Mouse (Mus musculus) midbrain, embryonic 16.5 days (tissue): ENCODE measurements around the gene Gng12. TPM values are rescaled to one million over a fixed set of nuclear protein-coding genes. Genes with fewer than 3 reads are reported as not detected.

Source experiments
- ATAC-seq: fragments of 200-750 bp; cut with Nextera tagmentation; 2 replicates; pipeline ENCODE4 v1.8.0; 2017; ENCODE audit warnings: moderate TSS enrichment
- H3K27ac ChIP-seq: fragments of 300-500 bp; sonication (generic); 2 replicates; pipeline ENCODE4 v1.5.1; 2014; ENCODE audit warnings: mild to moderate bottlenecking, low read length, mixed read lengths
- H3K27me3 ChIP-seq: fragments of 300-500 bp; sonication (generic); 2 replicates; pipeline ENCODE4 v1.6.1; 2014; ENCODE audit warnings: low read depth, low read length, mixed read lengths; ENCODE audit not compliant: control insufficient read depth, insufficient read depth
- H3K36me3 ChIP-seq: fragments of 300-500 bp; sonication (generic); 2 replicates; pipeline ENCODE4 v1.6.1; 2014; ENCODE audit warnings: mild to moderate bottlenecking, low read length, moderate library complexity, mixed read lengths; ENCODE audit not compliant: control insufficient read depth, insufficient read depth
- H3K4me1 ChIP-seq: fragments of 300-500 bp; sonication (generic); 2 replicates; pipeline ENCODE4 v1.6.1; 2014; ENCODE audit warnings: mild to moderate bottlenecking, low read length, mixed read lengths; ENCODE audit not compliant: control insufficient read depth, insufficient read depth
- H3K4me2 ChIP-seq: fragments of 300-500 bp; sonication (generic); 2 replicates; pipeline ENCODE4 v1.6.1; 2014; ENCODE audit warnings: mild to moderate bottlenecking, low read length, mixed read lengths
- H3K4me3 ChIP-seq: fragments of 300-500 bp; sonication (generic); 2 replicates; pipeline ENCODE4 v1.5.1; 2014; ENCODE audit warnings: low read depth, mild to moderate bottlenecking, low read length, moderate library complexity, mixed read lengths
- H3K9ac ChIP-seq: fragments of 300-500 bp; sonication (generic); 2 replicates; pipeline ENCODE4 v1.6.1; 2014; ENCODE audit warnings: low read depth, low read length, mixed read lengths
- H3K9me3 ChIP-seq: fragments of 300-500 bp; sonication (generic); replicated peaks from 2 replicates; pipeline ENCODE4 v1.6.1; 2014; ENCODE audit warnings: mild to moderate bottlenecking, low read length, mixed read lengths; ENCODE audit not compliant: control insufficient read depth, poor library complexity, severe bottlenecking
- WGBS: fragments of 180-500 bp; shearing (Covaris S2); extraction: QIAGEN DNeasy Blood & Tissue Kit; methylation state at CpG from one replicate; pipeline ENCODE4 v1.1.7; 2014; 5-methylcytosine and 5-hydroxymethylcytosine counted together
- polyA plus RNA-seq: library from polyadenylated mRNA; unstranded; fragments of >200 nt; fragmentation: Nextera tagmentation; extraction: Ambion mirVana; gene quantifications from 2 replicates; pipeline ENCODE4 v1.2.1, GENCODE M21; 2015

The Gng12 gene
- polyA plus RNA-seq, 1 experiment from 2014 or later = 43.1 TPM

DNA sequence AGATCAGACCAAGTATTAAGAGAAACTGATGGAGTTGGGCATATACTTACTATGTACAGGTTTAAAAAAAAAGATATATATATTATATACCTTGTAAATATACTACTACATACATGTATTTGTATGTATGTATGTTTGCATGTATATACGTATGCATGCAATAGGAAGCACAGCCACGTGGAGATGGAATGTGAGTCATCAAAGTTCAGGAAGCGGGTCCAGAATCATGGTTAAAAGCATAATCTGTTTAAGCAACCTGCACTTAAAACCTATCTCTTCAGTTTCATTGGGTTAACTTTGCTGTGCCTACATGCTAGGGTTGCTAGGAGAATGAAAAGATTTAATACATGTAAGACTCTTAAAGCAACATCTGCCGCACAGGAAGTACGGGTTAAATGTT lies 2.2 kb upstream of the Gng12 start:
- H3K27ac ChIP-seq = no peak overlapping the region
- no peaks in the 10 kb centered on the region for H3K36me3 ChIP-seq
- no peak overlapping the region for H3K9ac ChIP-seq
- 91% methylated on average over 5 of the region's 5 CpGs for WGBS
- no peak overlapping the region for H3K4me2 ChIP-seq
- no peaks in the 10 kb centered on the region for H3K9me3 ChIP-seq
- ATAC-seq = no peak
- no peaks in the 10 kb centered on the region for H3K4me1 ChIP-seq
- H3K27me3 ChIP-seq = no peaks in the 10 kb centered on the region
- H3K4me3 ChIP-seq = no peak overlapping the region

DNA sequence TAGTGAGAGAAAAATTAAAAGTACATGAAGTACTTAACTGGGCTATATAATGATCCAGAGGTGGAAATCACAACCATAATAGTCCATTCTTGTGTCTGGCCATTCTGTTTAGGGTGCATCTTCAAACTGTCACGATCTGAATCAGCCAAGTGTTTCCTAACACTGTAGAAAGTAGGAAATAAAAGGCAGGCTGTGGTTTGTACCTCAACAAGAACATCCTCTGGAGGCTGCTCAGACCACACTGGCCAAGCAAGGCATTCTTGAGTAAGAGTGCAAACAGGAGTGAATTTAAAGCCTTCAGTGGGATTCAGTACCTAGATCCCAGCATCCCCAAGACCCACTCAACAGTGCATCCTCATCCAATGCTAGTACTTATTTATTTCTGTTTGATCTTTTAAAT lies 1.2 kb upstream of the Gng12 start:
- no peaks in the 10 kb centered on the region for H3K9me3 ChIP-seq
- no peaks in the 10 kb centered on the region for H3K4me1 ChIP-seq
- no peak for ATAC-seq
- no peak overlapping the region for H3K4me2 ChIP-seq
- H3K27ac ChIP-seq = no peak overlapping the region
- no peaks in the 10 kb centered on the region for H3K36me3 ChIP-seq
- no peak overlapping the region for H3K9ac ChIP-seq
- WGBS = 77% methylated on average over 1 of the region's 1 CpGs
- H3K27me3 ChIP-seq = no peaks in the 10 kb centered on the region
- no peak overlapping the region for H3K4me3 ChIP-seq

- H3K4me1 ChIP-seq = no peaks in the 10 kb centered on the region
- peak overlapping the region; percentile 87 for H3K4me3 ChIP-seq
- H3K27me3 ChIP-seq = no peaks in the 10 kb centered on the region
- H3K27ac ChIP-seq = peak overlapping the region; percentile 20; the same call in 1 of the 2 replicates
- peak; percentile 37 for ATAC-seq
- no peaks in the 10 kb centered on the region for H3K9me3 ChIP-seq
- H3K4me2 ChIP-seq = peak overlapping the region; percentile 92
- H3K9ac ChIP-seq = peak overlapping the region; percentile 76
- no peaks in the 10 kb centered on the region for H3K36me3 ChIP-seq
- 2% methylated on average over 25 of the region's 25 CpGs for WGBS
These were observed 886 bp downstream of the Gng12 start for GRCm38 (mm10) chr6:66896921-66897645.

- no peak for ATAC-seq
- 44% methylated on average over 4 of the region's 4 CpGs for WGBS
These were observed 1.8 kb downstream of the Gng12 start for GRCm38 (mm10) chr6:66897994-66898393.

GRCm38 (mm10) chr6:66901926-66902325 lies 5.7 kb downstream of the Gng12 start:
- Histone ChIP-seq H3K9ac (no peak overlapping the region), H3K4me2 (no peak overlapping the region), H3K36me3 (no peaks in the 10 kb centered on the region), H3K9me3 (no peaks in the 10 kb centered on the region), H3K27ac (no peak overlapping the region), H3K27me3 (no peaks in the 10 kb centered on the region), H3K4me1 (no peaks in the 10 kb centered on the region), H3K4me3 (no peak overlapping the region)
- 93% methylated on average over 5 of the region's 5 CpGs for WGBS
- ATAC-seq = no peak

More at GRCm38 (mm10) chr6:66897994-66898393, 1.8 kb downstream of the Gng12 start:
- Histone ChIP-seq H3K4me3 (no peak overlapping the region), H3K27ac (no peak overlapping the region), H3K4me1 (no peaks in the 10 kb centered on the region), H3K36me3 (no peaks in the 10 kb centered on the region), H3K9me3 (no peaks in the 10 kb centered on the region), H3K9ac (no peak overlapping the region), H3K4me2 (peak overlapping the region; percentile 92), H3K27me3 (no peaks in the 10 kb centered on the region)

DNA sequence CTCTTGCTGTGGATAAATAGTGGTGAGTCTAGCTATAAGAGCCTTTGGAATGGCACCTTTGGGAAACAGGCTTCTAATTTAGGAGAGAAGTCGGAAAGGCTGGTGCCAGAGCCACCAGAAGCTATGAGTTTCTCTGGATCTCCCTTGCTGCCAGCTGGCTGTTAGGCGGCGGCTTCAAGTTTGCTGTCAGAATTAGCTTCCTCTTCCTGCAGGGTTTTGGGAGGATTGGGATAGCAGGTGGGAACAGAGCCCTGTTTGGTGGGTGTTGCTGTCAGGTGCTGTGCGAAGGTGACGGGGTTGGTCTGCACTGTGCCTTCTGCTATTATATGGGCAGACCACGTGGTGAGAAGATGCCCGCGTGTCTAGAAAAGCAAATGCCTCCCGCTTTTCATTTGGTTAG lies 7.0 kb downstream of the Gng12 start:
- no peaks in the 10 kb centered on the region for H3K9me3 ChIP-seq
- H3K36me3 ChIP-seq = no peaks in the 10 kb centered on the region
- no peak for ATAC-seq
- H3K4me2 ChIP-seq = no peak overlapping the region
- H3K4me1 ChIP-seq = no peaks in the 10 kb centered on the region
- no peaks in the 10 kb centered on the region for H3K27me3 ChIP-seq
- no peak overlapping the region for H3K9ac ChIP-seq
- no peak overlapping the region for H3K4me3 ChIP-seq
- H3K27ac ChIP-seq = no peak overlapping the region
- 88% methylated on average over 9 of the region's 9 CpGs for WGBS

DNA sequence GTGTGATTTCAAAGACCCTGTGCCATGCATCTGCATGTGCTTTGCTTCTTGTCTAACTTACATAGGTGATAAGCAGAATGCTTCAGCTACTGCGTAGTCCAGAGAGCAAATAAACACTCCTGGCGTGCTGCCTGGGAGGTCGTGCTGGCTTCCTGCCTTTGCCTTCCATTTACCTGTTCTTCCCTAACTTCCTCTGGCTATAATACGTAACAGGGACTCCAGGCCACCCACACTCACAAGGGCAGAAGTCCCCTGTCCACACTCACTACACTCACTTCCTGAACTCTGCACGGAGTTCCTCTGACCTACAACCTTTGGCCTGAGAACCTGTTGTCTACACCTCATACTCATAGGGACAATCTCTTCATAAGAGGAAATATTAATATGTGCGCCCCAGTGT lies 7.5 kb downstream of the Gng12 start:
- H3K36me3 ChIP-seq = no peaks in the 10 kb centered on the region
- no peak overlapping the region for H3K27ac ChIP-seq
- no peaks in the 10 kb centered on the region for H3K27me3 ChIP-seq
- no peaks in the 10 kb centered on the region for H3K9me3 ChIP-seq
- no peaks in the 10 kb centered on the region for H3K4me1 ChIP-seq
- no peak overlapping the region for H3K9ac ChIP-seq
- H3K4me3 ChIP-seq = no peak overlapping the region
- H3K4me2 ChIP-seq = no peak overlapping the region
- ATAC-seq = no peak
- WGBS = 91% methylated on average over 6 of the region's 6 CpGs

GRCm38 (mm10) chr6:66906244-66906643 lies 10.0 kb downstream of the Gng12 start:
- no peaks in the 10 kb centered on the region for H3K27me3 ChIP-seq
- 93% methylated on average over 1 of the region's 1 CpGs for WGBS
- no peak overlapping the region for H3K4me3 ChIP-seq
- H3K9me3 ChIP-seq = no peaks in the 10 kb centered on the region
- H3K27ac ChIP-seq = no peak overlapping the region
- no peaks in the 10 kb centered on the region for H3K4me1 ChIP-seq
- H3K9ac ChIP-seq = no peak overlapping the region
- no peak overlapping the region for H3K4me2 ChIP-seq
- no peak for ATAC-seq
- no peaks in the 10 kb centered on the region for H3K36me3 ChIP-seq

- Histone ChIP-seq H3K4me1 (no peaks in the 10 kb centered on the region), H3K27me3 (no peaks in the 10 kb centered on the region), H3K9ac (no peak overlapping the region), H3K4me3 (no peak overlapping the region), H3K4me2 (no peak overlapping the region), H3K9me3 (no peaks in the 10 kb centered on the region), H3K36me3 (no peaks in the 10 kb centered on the region), H3K27ac (no peak overlapping the region)
- no peak for ATAC-seq
- 72% methylated on average over 5 of the region's 5 CpGs for WGBS
These were observed 12.3 kb downstream of the Gng12 start for GRCm38 (mm10) chr6:66908327-66908973.
